Mouse (Mus musculus): ENCODE measurements around the gene Uqcrfs1.

DNA sequence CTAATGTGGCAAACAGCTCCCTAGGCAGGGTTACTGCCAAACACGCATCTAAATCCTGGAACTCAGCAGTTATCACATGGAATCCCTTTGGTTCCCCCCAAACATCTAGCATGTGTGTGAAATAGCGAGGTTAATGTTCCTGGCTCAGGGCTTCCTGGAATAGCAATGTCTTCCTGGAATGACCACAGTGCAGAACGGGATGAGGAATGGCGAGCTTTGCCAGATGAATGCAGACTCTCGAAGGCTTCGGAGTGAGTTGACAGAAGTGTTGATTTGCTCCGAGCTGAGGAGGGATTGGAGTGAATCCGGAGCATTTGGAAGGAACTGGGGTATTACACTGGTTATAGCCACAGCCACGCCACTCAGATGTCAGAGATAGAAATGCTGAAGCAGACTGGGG is 21.2 kb downstream of the Uqcrfs1 start:
- TF ChIP-seq POLR2A (IDR thresholded peaks at IDR 0.05; ENCODE audit: control insufficient read depth, extremely low read depth, insufficient read depth, low read length, poor library complexity), result no peak
- no peak for TF ChIP-seq CTCF (IDR thresholded peaks at IDR 0.05; ENCODE audit: borderline replicate concordance, control insufficient read depth, extremely low read depth, insufficient read depth, low read length, poor library complexity)

Data from thymus, adult 2 months (tissue).